Mouse (Mus musculus) left cerebral cortex, adult 9 months (tissue): Measurements from ENCODE around the gene Pspn.

Source experiments
- DNase-seq, 2 experiments: peaks; one replicate each; pipeline ENCODE4 v3.0.0; 2022; ENCODE audit warnings: low spot score in 2 of 2

The Pspn gene

DNA sequence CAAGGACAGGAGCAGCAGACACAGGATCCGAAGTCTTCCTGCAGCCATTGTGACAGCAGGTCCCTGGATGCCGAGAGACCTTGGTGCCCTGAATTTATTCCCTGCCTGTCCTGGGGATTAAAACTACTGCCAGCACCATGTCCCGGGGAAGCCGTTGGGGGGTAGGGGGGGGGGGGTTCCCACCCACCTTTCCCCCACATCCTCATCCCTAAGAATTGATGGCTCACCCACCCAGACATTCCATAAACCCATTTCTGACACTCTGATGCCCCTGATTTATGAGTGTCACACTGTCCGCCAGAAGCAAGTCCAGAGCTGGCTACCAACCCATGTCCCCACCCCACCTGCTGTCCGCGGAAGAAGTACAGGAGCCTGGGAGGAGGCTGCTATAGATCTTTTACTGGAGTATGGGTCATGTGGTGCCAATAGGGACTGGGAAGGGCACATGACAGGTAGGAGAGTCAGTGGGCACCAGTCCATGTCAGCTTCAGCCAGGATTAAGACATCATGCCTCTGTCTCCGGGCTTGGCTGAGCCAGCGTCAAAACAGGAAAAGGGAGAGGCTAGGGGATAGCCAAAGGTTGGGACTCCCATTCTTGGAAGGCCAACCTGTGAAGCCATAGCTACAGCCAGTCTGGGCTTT lies at the start of gene Pspn:
Gene Pspn, minus strand, starts transcription at position 51 of the 642 bp plus-strand sequence.
- DNase-seq = no peak

DNA sequence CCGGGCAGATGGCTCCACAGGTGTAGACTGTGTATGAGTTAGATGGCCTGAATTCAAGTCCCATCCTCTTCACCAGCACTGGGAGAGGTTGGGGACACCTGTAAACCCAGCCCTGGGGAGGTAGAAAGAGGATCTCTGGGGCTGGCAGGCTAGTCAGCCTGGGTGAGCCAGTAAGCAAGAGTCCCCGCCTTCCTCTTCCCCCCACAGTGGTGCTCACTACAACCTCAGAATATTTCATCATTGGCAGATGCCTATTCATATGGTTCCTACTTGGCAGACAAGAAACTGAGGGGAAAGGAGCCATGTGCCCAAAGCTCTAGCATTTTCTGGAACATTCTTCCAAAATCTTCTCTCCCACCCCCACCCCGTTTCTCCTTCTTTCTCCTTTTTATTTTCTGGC lies 49.0 kb upstream of the Pspn start:
- DNase-seq = no peak

- no peak for DNase-seq
Measured at GRCm38 (mm10) chr17:57047406-57047805, 47.6 kb upstream of the Pspn start.

DNA sequence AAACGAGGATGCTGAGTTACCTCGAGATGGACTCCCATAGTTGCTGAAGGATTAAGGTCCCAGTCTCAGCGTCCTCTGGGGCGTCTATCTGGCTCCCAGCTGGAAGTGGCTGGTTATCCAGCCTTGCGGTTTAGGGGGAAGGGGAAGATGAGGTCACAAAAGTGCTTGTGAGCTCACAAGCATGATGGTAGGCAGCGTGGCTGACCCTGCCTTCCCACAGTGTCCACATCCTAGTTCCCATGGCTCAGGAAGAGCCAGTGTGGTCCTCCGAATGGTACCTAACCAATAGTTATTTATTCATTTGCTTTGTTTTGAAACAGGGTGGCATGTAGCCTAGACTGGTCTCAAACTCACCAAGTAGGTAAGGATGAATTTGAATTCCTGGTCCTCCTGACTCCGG lies 41.7 kb upstream of the Pspn start, which contains the start of gene Slc25a41:
Gene Slc25a41, minus strand, starts transcription at position 101 of the 400 bp plus-strand sequence.
- DNase-seq = no peak

DNA sequence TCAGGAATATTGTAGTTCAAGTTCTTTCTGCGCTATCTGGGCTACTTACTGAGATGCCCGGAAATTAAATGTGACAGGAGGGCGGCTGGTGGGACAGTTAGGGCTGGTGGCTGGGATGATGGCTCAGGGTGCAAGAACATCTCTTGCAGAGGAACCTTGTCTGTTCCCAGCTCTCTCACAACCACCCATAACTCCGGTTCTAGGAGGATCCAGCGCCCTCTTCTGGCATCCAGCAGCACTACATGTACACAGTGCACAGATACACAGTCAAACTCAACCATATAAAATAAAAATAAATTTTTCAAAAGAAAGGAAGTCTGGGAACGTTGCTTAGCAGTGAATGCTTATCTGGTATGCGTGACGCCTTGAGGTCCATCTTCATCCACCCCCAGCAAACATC lies 39.2 kb upstream of the Pspn start:
- no peak for DNase-seq

DNA sequence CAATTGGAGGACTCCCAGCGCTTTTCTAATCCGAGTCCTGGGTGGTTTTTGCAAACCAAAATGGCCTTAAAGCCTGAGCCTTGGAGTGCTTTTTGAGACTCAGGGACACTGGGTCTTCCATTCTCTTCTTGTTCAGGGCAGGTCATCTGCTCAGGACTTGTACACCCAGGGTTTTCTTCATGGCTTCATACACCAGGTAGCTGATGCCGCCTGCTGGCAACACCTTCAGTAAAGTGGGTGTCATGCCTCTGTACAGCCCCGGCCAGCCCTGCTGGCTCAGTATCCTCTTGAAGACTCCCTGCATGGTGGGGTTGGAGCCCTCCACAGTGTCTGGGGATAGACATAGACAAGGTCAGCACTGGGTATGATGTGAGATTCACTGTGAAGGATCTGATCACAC lies 33.0 kb upstream of the Pspn start:
- DNase-seq = no peak

GRCm38 (mm10) chr17:57031661-57032420 lies 32.0 kb upstream of the Pspn start:
- peak; percentile 100 for DNase-seq

DNA sequence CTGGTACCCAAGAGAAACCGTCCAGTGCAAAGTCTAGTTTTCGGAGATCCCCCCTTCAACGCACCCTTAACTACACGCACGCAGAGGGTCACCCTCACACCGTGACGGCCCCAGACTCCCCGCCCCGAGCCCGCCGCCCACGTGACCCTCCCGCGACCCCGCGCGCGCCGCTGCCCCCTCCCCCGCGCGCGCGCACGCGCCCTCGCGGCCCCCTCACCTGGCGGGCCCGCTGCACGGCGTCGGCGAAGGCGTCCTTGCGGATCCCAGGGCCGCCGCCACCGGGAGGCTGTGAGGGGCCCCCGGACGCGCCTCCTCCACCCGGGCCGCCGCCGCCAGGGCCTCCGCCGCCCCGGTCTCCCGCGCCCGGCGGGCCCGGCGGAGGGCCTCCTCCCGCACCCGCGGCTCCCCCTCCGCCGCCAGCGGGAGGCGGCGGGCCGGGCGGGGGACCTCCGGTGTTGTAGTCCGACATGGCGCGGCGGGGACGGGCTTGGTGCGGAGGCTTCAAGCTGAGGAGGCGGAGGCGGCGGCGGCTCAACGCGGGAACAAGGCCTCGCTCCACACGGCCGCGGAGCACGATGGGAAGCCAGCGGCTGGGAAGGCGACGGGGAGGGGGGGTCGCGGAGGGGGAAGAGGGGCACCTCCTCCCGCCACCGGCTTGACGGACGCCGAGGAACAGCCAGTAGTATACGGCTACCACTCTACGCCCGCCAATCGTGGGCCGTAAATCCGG lies 31.3 kb upstream of the Pspn start, which contains the start of gene Khsrp:
Gene Khsrp, minus strand, starts transcription at position 592 of the 730 bp plus-strand sequence.
- DNase-seq = no peak

GRCm38 (mm10) chr17:57029691-57030090 lies 29.9 kb upstream of the Pspn start:
- DNase-seq = no peak

GRCm38 (mm10) chr17:57027471-57027870 lies 27.7 kb upstream of the Pspn start:
- DNase-seq = no peak

DNA sequence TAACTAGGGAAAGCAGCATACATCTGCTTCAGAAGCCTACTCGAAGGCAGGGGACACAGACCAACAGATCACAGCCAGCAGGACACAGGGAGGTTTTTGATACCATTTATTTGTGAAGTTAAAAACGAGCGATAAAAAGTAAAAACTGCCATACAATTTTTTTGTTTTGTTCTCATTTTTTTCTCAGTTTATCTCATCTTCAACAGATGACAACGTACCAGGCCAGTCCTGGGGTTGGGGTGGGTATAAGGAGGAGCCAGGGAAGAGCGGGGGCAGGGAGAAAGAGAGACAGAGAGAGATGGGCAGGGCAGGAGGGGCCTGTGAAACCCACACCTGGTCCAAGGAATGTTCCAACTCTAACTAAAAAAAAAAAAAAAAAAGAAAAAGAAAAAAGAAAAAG lies 21.1 kb upstream of the Pspn start:
- DNase-seq = no peak

- no peak for DNase-seq
Measured at GRCm38 (mm10) chr17:57019693-57020092, 19.9 kb upstream of the Pspn start.

DNA sequence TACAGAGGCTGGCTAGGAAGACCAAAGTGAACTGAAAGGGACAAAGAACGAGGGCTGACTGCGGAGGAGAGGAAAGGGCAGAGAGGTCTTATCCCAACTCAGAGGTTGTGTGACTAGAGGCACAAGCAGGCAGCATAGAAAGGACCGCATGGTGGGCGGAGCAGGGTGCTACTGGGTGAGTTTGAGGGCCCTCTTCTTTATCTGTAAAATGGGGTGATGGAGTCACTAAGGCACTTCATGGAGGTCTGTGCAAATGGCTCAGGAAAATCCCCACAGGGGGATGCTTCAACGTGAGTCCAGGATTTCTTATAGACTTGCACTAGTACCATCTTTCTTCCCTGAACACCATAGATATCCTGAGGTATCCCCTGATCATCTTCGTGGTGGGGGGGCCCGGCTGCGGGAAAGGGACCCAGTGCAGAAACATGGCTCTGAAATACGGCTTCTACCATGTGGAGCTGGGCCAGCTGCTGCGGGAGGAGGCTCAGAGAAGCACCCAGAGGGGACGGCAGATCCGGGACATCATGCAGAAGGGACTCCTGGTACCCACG lies 12.5 kb upstream of the Pspn start:
- DNase-seq = no peak

GRCm38 (mm10) chr17:57011236-57012141 lies 11.7 kb upstream of the Pspn start, which contains the start of the genes Gtf2f1 and Gm17949:
TSS of gene Gtf2f1 (minus strand) at chr17:57011288.
TSS of gene Gm17949 (plus strand) at chr17:57011469.
- DNase-seq = peak; percentile 93 to 96

GRCm38 (mm10) chr17:57010911-57011235 lies 11.1 kb upstream of the Pspn start:
- DNase-seq = no peak

DNA sequence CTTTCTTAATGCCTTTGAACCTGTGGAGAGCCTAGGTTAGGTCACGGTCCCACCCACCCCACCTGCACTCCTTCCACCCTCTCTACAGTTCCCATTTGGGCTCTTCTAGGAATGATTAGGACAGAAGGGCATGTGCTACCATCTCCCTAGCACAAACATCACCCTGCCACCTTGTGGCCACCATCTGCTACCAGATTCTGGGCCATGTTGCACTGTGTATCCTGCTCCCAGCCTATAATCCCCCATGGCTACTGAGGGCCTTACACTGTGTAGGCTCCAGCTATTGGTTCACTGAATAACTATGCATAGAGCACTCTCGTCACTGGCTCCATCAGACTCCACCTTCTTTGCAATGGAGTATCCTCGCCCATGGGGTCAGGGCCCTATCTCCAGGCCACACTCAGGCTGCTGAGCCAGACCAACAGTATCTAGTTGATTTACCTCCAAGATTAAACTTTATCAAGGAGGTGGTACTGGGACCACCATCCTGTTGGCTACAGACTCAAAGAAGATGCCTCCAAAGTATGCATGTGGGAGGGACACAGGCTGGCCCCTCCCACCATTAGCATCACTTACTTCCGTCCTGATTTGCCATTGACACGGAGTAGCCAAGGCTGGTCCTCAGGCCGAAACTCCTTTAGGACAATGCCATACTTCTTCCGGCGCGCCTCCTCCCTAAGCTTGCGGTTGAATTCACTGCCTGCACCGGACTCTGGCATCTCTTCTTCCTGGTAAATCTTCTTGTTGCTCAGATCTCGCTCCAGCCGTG lies 7.5 kb upstream of the Pspn start:
- DNase-seq = no peak

GRCm38 (mm10) chr17:57003994-57004393 lies 4.2 kb upstream of the Pspn start:
- no peak for DNase-seq

DNA sequence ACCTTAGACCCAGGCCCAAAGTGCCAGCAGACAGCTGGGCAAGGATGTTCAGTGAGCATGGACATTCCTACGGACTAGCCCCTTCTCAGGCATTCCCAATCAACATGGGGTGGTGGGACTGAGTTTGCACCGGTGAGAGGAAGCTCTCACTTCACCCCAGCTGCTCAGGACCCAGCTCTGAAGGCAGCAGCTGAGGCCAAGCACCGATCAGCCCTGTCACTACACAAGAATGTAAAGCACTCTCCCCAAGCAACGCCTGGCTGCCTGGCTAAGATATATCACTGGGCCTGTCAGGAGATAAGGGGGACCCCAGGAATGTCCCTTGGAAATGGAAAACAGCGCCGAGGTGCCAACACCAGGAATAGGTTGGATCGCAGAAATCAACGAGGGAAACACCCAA lies 1.4 kb upstream of the Pspn start:
- DNase-seq = no peak

DNA sequence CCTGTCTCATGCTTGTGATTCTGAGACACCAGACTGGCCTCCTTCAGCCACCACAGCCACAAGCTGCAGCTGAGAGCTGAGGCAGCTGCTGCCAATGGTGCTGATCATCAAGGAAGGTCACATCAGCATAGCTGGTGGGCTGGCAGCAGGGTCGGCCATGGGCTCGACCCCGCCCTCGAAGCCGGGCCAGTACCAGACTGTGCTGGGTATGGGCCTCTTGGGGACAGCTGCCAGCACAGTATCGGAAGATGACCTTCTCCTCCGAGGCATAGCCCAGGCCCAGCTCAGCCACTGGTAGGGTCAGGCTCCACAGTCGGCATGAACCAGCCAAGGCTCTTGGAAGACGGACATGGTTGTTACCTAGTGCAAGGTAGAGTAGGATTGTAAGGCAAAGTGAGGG lies 404 bp downstream of the Pspn start:
- no peak for DNase-seq

DNA sequence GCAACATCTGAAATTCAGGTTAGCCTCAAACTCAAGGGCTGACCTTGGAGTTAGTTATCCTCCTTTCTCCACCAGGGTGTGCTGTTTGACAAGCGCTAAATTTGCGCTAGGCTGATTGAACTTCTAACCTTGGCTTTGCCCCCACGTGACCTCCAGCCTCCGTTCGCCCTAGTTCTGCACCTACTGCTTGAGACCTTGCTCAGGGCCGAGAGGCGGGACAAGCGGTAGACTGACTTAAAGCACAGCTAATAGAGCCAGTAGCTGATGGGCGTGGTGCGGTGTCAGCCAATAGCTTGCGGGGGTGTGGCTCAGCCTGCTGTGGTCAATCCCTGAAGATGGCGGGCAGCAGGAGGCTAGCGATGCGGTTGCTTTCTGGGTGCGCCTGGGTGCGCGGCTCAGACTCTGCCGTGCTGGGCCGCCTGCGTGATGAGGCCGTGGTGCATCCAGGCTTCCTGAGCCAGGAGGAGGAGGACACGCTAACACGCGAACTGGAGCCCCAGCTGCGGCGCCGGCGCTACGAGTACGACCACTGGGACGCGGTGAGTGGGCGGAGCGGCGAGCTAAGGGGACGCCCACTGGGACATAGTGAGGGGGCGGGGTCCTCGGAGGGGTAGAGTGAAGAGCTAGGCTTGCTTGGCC lies 2.7 kb downstream of the Pspn start, which contains the start of gene Alkbh7:
Gene Alkbh7, plus strand, starts transcription at position 311 of the 639 bp plus-strand sequence.
- DNase-seq = peak; percentile 94 to 96
